Mouse (Mus musculus) G1E (cell line): ENCODE measurements around the gene Pygo2. TPM values are rescaled to one million over a fixed set of nuclear protein-coding genes. Genes with fewer than 3 reads are reported as not detected.

Experiments
- ATAC-seq: 2 replicates; pipeline ENCODE4 v1.8.0; 2016; ENCODE audit warnings: mild to moderate bottlenecking; ENCODE audit not compliant: insufficient number of reproducible peaks, poor library complexity, low FRiP score, severe bottlenecking; ENCODE audit errors: extremely low read depth
- DNase-seq: peaks from one replicate; pipeline ENCODE4 v3.0.0; 2012; ENCODE audit warnings: low spot score
- H3K27me3 ChIP-seq: 2 replicates; pipeline ENCODE4 v1.6.1; 2012; ENCODE audit warnings: mild to moderate bottlenecking, low read length, inconsistent platforms; ENCODE audit not compliant: insufficient read depth
- H3K36me3 ChIP-seq: replicated peaks from 2 replicates; pipeline ENCODE3; 2012; ENCODE audit warnings: mild to moderate bottlenecking, inconsistent platforms
- H3K4me1 ChIP-seq: 2 replicates; pipeline ENCODE4 v1.6.1; 2012; ENCODE audit warnings: low read depth, low read length, inconsistent platforms, mixed read lengths; ENCODE audit not compliant: insufficient read depth
- H3K4me3 ChIP-seq: 2 replicates; pipeline ENCODE4 v1.5.1; 2012; ENCODE audit warnings: low read depth, mild to moderate bottlenecking, inconsistent platforms, low read length, moderate library complexity, mixed read lengths
- H3K9me3 ChIP-seq: replicated peaks from 2 replicates; pipeline ENCODE4 v1.6.1; 2012; ENCODE audit warnings: inconsistent platforms
- CTCF ChIP-seq: IDR thresholded peaks from 2 replicates; pipeline ENCODE4 v1.5.1; 2012; ENCODE audit warnings: low read depth, low read length, inconsistent platforms, mixed read lengths
- GATA1 ChIP-seq: IDR thresholded peaks from 2 replicates; pipeline ENCODE4 v1.6.1; 2012; ENCODE audit warnings: borderline replicate concordance, low read length, inconsistent platforms, mixed read lengths
- GATA2 ChIP-seq: IDR thresholded peaks from 2 replicates; pipeline ENCODE4 v1.6.1; 2012; ENCODE audit warnings: low read depth, low read length, inconsistent platforms, borderline replicate concordance
- POLR2AphosphoS5 ChIP-seq: IDR thresholded peaks from 2 replicates; pipeline ENCODE4 v1.6.1; 2012; ENCODE audit warnings: low read depth, low read length, inconsistent platforms; ENCODE audit not compliant: insufficient replicate concordance
- TAL1 ChIP-seq: conservative IDR thresholded peaks from 2 replicates; pipeline ENCODE4 v1.6.1; 2012; ENCODE audit warnings: low read depth, low read length, inconsistent platforms, mixed read lengths
- polyA plus RNA-seq: library from polyadenylated mRNA; stranded (reverse); fragments of >175 nt; gene quantifications from 2 replicates; pipeline ENCODE4 v1.2.3, GENCODE M21; 2012
- total RNA-seq, 2 experiments: library from RNA; stranded (forward) in 1 of 2; stranded (reverse) in 1 of 2; fragments of 200-1000 nt in 1 of 2; fragments of >200 nt in 1 of 2; fragmentation: Nextera tagmentation in 1 of 2; gene quantifications; 2 replicates each; pipeline ENCODE4 v1.2.3; 2014 to 2017

Gene Pygo2
- total and polyA plus RNA-seq, 3 experiments: 22.2 to 201 (median 30.9) TPM

DNA sequence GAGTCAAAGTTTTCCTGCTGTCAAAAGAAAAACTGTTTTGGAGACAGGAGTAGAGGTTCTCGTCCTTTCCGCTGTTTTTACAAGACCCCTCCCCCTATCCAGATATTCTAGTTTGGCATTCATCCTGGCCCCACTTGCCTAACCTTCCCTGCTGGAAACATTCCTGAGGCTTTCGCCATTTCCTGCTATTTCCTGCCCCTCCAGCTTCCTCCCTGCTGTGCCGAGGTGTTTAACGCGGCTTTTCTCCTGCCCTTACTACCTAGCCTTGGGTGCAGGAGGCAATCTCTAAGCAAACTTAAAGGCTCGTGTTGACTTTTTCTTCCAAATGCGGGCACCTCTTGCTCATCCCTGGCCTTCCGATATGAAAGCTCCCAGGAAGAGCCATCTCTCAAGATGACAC, 10.4 kb upstream of the Pygo2 start:
- Histone ChIP-seq H3K27me3 (no peaks in the 10 kb centered on the region), H3K4me1 (peaks cover 69% of the 10 kb centered on the region), H3K4me3 (peak overlapping the region; percentile 74), H3K36me3 (peaks cover 56% of the 10 kb centered on the region), H3K9me3 (no peaks in the 10 kb centered on the region)
- no peak for ATAC-seq
- TF ChIP-seq GATA1 (no peak), TAL1 (no peak), CTCF (no peak), POLR2AphosphoS5 (no peak), GATA2 (no peak)
- no peak for DNase-seq

DNA sequence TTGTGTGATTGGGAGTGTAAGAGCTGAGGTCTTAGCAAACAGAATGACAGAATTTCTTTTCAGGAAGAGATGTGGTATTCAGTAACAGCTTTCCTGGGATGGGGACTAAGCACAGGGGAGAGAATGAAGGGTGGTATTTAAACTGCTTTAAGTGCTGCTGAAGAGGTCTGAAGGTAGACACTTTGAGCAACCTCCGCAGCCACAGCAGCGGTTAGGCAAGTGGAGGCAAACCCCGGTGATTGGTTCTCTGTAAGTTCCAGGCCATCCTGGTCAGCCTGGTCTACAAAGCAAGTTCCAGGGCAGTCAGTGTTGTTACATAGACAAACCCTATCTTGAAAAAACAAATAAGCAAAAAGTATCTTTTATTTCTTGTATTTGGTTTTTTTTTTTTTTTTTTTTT, 10.0 kb upstream of the Pygo2 start:
- H3K36me3 ChIP-seq: peaks cover 56% of the 10 kb centered on the region
- H3K9me3 ChIP-seq: no peaks in the 10 kb centered on the region
- TF ChIP-seq TAL1 (no peak), CTCF (no peak), GATA2 (no peak), GATA1 (no peak), POLR2AphosphoS5 (no peak)
- DNase-seq (no peak), ATAC-seq (no peak)
- no peaks in the 10 kb centered on the region for H3K27me3 ChIP-seq
- H3K4me1 ChIP-seq: peaks cover 73% of the 10 kb centered on the region
- peak overlapping the region; percentile 74; the same call in 1 of the 2 replicates for H3K4me3 ChIP-seq

DNA sequence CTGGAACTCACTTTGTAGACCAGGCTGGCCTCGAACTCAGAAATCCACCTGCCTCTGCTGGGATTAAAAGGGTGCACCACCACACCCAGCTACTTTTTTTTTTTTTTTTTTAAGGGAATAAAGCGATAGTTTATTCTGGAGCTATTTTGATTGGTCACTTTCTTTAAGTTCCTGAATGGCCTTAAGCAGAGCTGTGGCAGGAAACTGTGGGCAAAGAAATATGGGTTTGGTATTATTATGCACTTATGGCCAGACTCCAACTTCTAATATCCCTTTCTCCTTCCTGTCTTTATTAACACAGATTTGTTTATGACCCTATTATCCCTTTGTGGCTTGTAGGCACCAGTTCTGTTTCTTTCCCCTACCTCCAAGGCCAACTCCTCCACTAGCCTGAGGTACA, 9.6 kb upstream of the Pygo2 start:
- Histone ChIP-seq H3K36me3 (peaks cover 56% of the 10 kb centered on the region), H3K27me3 (no peaks in the 10 kb centered on the region), H3K4me1 (peaks cover 77% of the 10 kb centered on the region), H3K4me3 (peak overlapping the region; percentile 68; the same call in 1 of the 2 replicates), H3K9me3 (no peaks in the 10 kb centered on the region)
- ATAC-seq (no peak), DNase-seq (no peak)
- no peak for TF ChIP-seq GATA2
- TF ChIP-seq POLR2AphosphoS5: no peak
- TF ChIP-seq GATA1: no peak
- no peak for TF ChIP-seq TAL1
- TF ChIP-seq CTCF: no peak

DNA sequence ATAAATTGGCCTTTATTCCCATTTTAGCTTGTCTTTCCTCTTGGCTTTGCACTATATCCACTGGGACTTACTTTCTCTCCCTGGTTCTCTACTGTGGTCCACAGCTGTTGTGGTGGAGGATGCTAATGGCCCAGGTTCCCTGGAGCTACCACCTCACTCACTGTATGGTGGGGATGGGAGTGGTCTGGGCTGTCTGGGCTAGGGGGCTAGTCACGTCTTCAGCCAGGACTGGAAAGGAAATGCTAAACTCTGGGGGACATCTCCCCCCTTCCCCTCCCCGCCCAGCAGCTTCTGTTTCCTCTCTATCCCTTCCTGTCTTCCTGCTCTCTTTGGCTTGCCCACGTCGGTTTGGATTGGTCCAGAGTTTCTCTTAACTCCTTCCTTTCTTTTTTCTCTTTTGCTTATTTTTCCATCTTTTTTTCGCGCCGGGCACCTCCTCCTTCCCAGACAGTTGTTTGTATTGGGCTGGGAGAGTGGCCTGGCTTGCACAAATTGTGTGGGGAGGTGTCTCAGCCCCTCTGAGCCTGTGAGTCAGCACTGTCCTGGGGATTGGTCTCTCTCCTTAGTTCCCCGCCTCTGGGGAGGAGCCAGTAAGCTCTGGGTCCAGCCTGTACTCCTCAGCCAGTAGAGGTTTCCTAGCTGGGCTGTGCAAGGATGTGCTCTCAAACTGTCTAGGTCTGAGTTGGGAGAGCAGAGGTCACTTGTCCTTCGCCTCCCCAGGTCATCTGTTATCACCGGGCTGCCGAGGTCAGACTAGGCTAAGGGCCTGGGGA, 8.8 kb upstream of the Pygo2 start:
- H3K4me1 ChIP-seq: peaks cover 79% of the 10 kb centered on the region
- peak; percentile 64 for ATAC-seq
- no peaks in the 10 kb centered on the region for H3K9me3 ChIP-seq
- no peaks in the 10 kb centered on the region for H3K27me3 ChIP-seq
- peak overlapping the region; percentile 68 for H3K4me3 ChIP-seq
- TF ChIP-seq GATA1 (no peak), GATA2 (no peak), POLR2AphosphoS5 (no peak), TAL1 (no peak), CTCF (no peak)
- DNase-seq: peak; percentile 89
- H3K36me3 ChIP-seq: peaks cover 55% of the 10 kb centered on the region

DNA sequence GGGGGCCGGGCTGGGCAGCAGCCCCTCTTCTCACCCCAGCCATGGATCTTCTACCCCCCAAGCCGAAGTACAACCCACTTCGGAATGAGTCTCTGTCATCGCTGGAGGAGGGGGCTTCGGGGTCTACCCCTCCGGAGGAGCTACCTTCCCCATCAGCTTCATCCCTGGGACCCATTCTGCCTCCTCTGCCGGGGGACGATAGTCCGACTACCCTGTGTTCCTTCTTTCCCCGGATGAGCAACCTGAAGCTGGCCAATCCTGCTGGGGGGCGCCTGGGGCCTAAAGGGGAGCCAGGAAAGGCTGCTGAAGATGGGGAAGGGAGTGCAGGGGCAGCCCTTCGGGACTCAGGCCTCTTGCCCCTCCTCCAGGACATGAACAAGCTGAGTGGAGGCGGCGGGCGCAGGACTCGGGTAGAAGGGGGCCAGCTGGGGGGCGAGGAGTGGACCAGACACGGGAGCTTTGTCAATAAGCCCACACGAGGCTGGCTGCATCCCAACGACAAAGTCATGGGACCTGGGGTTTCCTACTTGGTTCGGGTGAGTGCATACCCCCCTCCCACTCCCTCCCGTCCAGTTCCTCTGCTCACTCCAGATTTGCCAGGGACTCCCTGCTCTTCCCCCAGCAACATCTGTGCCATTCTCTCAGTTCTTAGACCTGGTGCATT, 8.1 kb upstream of the Pygo2 start:
- Histone ChIP-seq H3K9me3 (no peaks in the 10 kb centered on the region), H3K36me3 (peaks cover 56% of the 10 kb centered on the region), H3K4me1 (peaks cover 78% of the 10 kb centered on the region), H3K27me3 (no peaks in the 10 kb centered on the region), H3K4me3 (peak overlapping the region; percentile 68)
- DNase-seq (no peak), ATAC-seq (no peak)
- TF ChIP-seq POLR2AphosphoS5 (no peak), TAL1 (no peak), CTCF (no peak), GATA1 (no peak), GATA2 (no peak)

DNA sequence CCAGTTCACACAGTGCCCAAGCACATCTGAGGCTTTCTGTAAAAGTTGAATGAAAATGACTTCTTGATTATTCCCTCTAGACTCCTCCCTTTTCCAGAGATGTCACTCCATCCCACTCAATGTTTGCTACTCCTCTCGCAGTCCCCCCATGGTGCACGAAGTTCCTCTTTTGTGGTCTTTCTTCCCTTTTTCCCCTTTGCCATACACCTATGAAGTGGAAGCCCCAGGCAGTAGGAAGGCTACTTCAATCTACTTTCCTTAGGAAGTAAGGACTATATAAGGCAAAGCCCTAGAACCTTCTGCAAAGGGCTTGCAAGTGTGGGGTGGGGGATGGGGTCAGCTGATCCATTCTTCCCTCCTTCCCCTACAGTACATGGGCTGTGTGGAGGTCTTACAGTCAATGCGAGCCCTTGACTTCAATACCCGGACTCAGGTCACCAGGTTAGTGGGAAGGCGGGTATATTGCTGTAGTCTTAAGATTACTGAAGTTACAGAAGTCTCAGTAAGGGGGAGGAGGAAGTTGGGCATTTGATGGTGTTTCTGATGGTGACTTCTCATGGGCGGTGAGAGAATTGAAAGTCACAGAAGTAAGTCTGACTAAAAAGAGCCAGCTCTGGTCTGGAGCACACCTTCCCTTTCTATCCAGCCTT, 7.3 kb upstream of the Pygo2 start:
- Histone ChIP-seq H3K9me3 (no peaks in the 10 kb centered on the region), H3K4me3 (no peak overlapping the region), H3K27me3 (no peaks in the 10 kb centered on the region), H3K4me1 (peaks cover 78% of the 10 kb centered on the region), H3K36me3 (peaks cover 64% of the 10 kb centered on the region)
- ATAC-seq (no peak), DNase-seq (no peak)
- no peak for TF ChIP-seq POLR2AphosphoS5
- TF ChIP-seq CTCF: no peak
- TF ChIP-seq GATA2: no peak
- no peak for TF ChIP-seq TAL1
- no peak for TF ChIP-seq GATA1
